Mouse (Mus musculus) small intestine, adult 2 months (tissue): ENCODE measurements around the gene Pard3b.

Source experiments
- CTCF ChIP-seq: fragments of 200-500 bp; IDR thresholded peaks from 2 replicates; pipeline ENCODE4 v1.5.1; 2012; ENCODE audit warnings: low read depth, mild to moderate bottlenecking, control low read depth, inconsistent platforms, low read length, moderate library complexity, mixed read lengths; ENCODE audit not compliant: insufficient replicate concordance, insufficient read length; ENCODE audit errors: extremely low read depth
- POLR2A ChIP-seq: fragments of 200-500 bp; IDR thresholded peaks from 2 replicates; pipeline ENCODE4 v1.6.1; 2012; ENCODE audit warnings: low read depth, mild to moderate bottlenecking, control low read depth, inconsistent platforms, low read length, moderate library complexity

DNA sequence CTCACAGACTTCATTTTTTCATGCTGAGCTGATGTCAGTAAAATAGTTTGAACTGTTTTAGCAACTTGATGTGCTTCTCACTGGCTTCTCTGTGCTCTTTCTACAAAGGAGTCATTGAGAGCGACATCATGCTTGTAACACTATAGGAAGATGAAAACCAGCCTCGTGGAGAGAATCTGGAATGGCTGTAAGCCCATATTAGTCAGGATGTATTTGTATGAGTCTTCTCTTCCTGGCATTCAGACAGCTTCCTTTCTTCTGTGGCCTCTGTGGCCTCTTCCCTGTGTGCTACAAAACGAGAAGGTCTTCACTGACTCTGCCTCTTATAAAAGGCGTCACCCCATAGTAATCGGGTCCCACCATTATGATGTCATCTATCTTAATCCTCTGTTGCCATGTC is 212.6 kb downstream of the Pard3b start:
- TF ChIP-seq CTCF (no peak), POLR2A (no peak)
